Mouse (Mus musculus) layer of hippocampus, postnatal 10 days (tissue): ENCODE data around the gene Trappc5. TPM values are rescaled to one million over a fixed set of nuclear protein-coding genes. Genes with fewer than 3 reads are reported as not detected.
A peak's percentile ranks its signal among the peaks of the same experiment; 100 is the strongest.

ENCODE experiments used
- DNase-seq, 2 experiments: peaks; one replicate each; pipeline ENCODE4 v3.0.0; 2021; ENCODE audit warnings: low spot score in 2 of 2
- long read RNA-seq: library from polyadenylated mRNA; stranded (forward); transcript quantifications from one replicate; pipeline ENCODE4 v2.0.0, GENCODE M21; 2023
- total RNA-seq, 2 experiments: library from RNA; stranded (reverse); gene quantifications; 2 replicates each; pipeline ENCODE4 v1.2.3; 2021

Trappc5 gene
- 10 to 100 TPM; 31.5 to 34.4 TPM for total RNA-seq
- long read RNA-seq, full-length matches to known transcripts: 55 of 55 reads
- long read RNA-seq, partial matches to known transcripts: 0 of 55 reads
- long read RNA-seq, other reads (novel, unspliced or antisense): 0 of 55 reads

- peak; percentile 96 to 97 for DNase-seq
These were observed at the start of gene Trappc5 for GRCm38 (mm10) chr8:3676131-3676992. Gene Trappc5, plus strand, starts transcription at chr8:3676299.

GRCm38 (mm10) chr8:3626971-3627370 lies 49.1 kb upstream of the Trappc5 start:
- no peak for DNase-seq

GRCm38 (mm10) chr8:3628014-3628413 lies 48.1 kb upstream of the Trappc5 start:
- DNase-seq: no peak

GRCm38 (mm10) chr8:3630647-3631477 lies 45.2 kb upstream of the Trappc5 start, which contains the start of gene Stxbp2:
Gene Stxbp2, plus strand, starts transcription at chr8:3630955.
- DNase-seq: peak; percentile 53 to 68

- DNase-seq: no peak
These were observed 44.6 kb upstream of the Trappc5 start for GRCm38 (mm10) chr8:3631478-3631875.

GRCm38 (mm10) chr8:3645804-3646203 lies 30.3 kb upstream of the Trappc5 start:
- peak; percentile 25 to 32 for DNase-seq

- no peak for DNase-seq
These were observed 29.1 kb upstream of the Trappc5 start for GRCm38 (mm10) chr8:3646824-3647531.

- DNase-seq: no peak
These were observed 28.5 kb upstream of the Trappc5 start for GRCm38 (mm10) chr8:3647561-3647960.

GRCm38 (mm10) chr8:3648268-3648667 lies 27.8 kb upstream of the Trappc5 start:
- no peak for DNase-seq

GRCm38 (mm10) chr8:3648990-3649389 lies 27.1 kb upstream of the Trappc5 start:
- DNase-seq: no peak

GRCm38 (mm10) chr8:3652845-3653244 lies 23.3 kb upstream of the Trappc5 start:
- DNase-seq: no peak

- DNase-seq: no peak
These were observed 21.2 kb upstream of the Trappc5 start for GRCm38 (mm10) chr8:3654726-3655508.

GRCm38 (mm10) chr8:3655526-3655925 lies 20.6 kb upstream of the Trappc5 start, which contains the start of gene Retn:
Gene Retn, plus strand, starts transcription at chr8:3655770.
- no peak for DNase-seq

GRCm38 (mm10) chr8:3656725-3657381 lies 19.2 kb upstream of the Trappc5 start:
- peak in 1 of 2 experiments; percentile 21 for DNase-seq

GRCm38 (mm10) chr8:3660889-3661288 lies 15.2 kb upstream of the Trappc5 start:
- DNase-seq: no peak

- DNase-seq: no peak
These were observed 11.7 kb upstream of the Trappc5 start for GRCm38 (mm10) chr8:3664405-3664804.

GRCm38 (mm10) chr8:3665507-3665906 lies 10.6 kb upstream of the Trappc5 start, which contains the start of gene Mcemp1:
Gene Mcemp1, plus strand, starts transcription at chr8:3665754.
- no peak for DNase-seq

- DNase-seq: no peak
These were observed 5.7 kb upstream of the Trappc5 start for GRCm38 (mm10) chr8:3670388-3670787.

- DNase-seq: peak; percentile 90 to 94
These were observed 4.1 kb upstream of the Trappc5 start, which contains the start of gene Fcor for GRCm38 (mm10) chr8:3671980-3672491. Gene Fcor, minus strand, starts transcription at chr8:3672362.
